Mouse (Mus musculus) lung, adult 2 months (tissue): ENCODE data around the gene Nbr1.

Experiments
- CTCF ChIP-seq: fragments of 200-500 bp; IDR thresholded peaks from 2 replicates; pipeline ENCODE4 v1.5.1; 2011; ENCODE audit warnings: mild to moderate bottlenecking, low read length, control low read depth; ENCODE audit not compliant: insufficient read depth
- POLR2A ChIP-seq: fragments of 200-500 bp; IDR thresholded peaks from 2 replicates; pipeline ENCODE4 v1.6.1; 2011; ENCODE audit warnings: low read depth, mild to moderate bottlenecking, control low read depth, low read length, borderline replicate concordance; ENCODE audit errors: extremely low read depth

DNA sequence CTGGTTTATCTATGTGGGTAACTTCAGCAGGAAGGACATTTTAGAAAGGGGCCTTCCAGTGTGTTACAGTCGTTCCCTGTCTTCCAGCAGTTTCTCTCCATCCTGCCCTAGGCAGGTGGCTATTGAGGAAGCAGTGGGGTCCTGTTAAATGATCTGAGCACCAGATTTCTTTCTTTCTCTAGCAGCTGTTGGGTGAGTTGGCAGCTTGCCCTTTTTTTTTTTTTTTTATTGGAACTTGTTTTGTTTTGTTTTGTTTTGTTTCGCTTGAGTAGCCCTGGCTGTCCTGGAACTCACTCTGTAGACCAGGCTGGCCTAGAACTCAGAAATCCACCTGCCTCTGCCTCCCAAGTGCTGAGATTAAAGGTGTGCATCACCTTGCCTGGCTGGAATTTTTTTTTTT lies 5.0 kb downstream of the Nbr1 start:
- TF ChIP-seq POLR2A (no peak), CTCF (no peak)
